Mouse (Mus musculus) liver, embryonic 14 days (tissue): Measurements from ENCODE around the gene Adat2. TPM values are rescaled to one million over a fixed set of nuclear protein-coding genes. Genes with fewer than 3 reads are reported as not detected.

ENCODE experiments used
- polyA plus RNA-seq: library from polyadenylated mRNA; depleted of rRNA; stranded (reverse); fragments of >200 nt; gene quantifications from 2 replicates; pipeline ENCODE4 v1.2.3, GENCODE M21; 2012; rRNA removed

The Adat2 gene
- polyA plus RNA-seq: 4.7 and 4.8 TPM in 2 replicates

DNA sequence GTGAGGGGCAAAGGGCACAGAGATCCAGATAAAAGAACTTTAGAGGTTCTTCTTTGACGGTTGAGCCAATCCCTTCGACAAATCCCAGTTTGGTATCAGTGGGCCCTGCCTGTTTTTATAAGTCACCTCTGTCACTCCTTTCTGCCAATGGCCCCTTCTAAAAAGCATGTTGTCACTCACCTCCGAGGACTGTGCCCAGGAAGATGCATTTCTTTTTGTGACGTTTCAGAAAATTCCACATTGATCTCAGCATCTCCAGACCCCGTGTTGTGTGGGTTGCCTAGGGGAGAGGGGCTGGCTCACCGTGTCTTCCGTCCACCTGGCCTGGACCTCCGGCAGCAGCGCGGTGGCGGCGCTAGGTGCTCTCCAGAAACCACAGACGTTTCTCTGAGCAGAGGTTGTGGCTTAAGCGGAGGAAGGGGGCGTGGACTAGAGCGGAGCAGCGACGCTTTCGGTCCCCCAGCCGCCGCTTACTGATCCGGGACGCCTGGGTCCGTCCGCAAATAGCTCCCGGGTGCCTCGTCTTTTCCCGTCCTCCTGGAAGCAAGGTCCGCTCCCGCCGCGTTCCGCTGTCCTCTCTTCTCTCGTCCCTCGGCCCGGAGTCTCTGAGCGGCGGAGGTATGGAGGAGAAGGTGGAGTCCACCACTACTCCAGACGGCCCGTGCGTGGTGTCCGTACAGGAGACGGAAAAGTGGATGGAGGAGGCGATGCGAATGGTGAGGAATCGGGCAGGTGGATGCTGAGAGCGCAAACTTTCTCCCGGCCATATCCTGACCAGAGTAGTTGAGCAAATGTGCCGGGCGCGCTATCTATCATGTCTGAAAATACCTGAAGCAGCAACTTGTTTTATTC, at the start of gene Adat2, which contains the start of gene Pex3:
Gene Adat2 (plus strand): TSS at position 249 of the 852 bp plus-strand sequence.
Gene Pex3 (minus strand): TSS at position 497 of the 852 bp plus-strand sequence.

Other genes starting within 250 kb of the Adat2 start
- 1.5 and 1.6 TPM in 2 replicates for gene Phactr2, start 78.5 kb upstream of the Adat2 start, polyA plus RNA-seq
- gene Fuca2, start 53.4 kb upstream of the Adat2 start, polyA plus RNA-seq: 24.8 and 29.0 TPM in 2 replicates
- gene Pex3, start 248 bp downstream of the Adat2 start, polyA plus RNA-seq: 8.3 and 9.0 TPM in 2 replicates